ENCODE assay signal across 9 mouse cellular contexts in genomic region chr19:50185769-50186715, GRCm38 (mm10).
DNase-seq lines count a peak whose midpoint lies in the region; ATAC-seq lines count a peak whose summit lies in the region.
"Had no signal": no experiment of that assay in that cellular context is flagged by ENCODE, and none has a peak within 500 bp of the region (broad histone marks: within the 10 kb centered on the region; RNA-seq: fewer than 3 reads in every experiment).

No protein-coding gene starts in this region.

- H3K4me2 ChIP-seq in forebrain, embryonic 14.5 days (ENCODE audit: low read length) = no peak overlapping the region
- H3K4me2 ChIP-seq in forebrain, embryonic 16.5 days (ENCODE audit: low read length) = no peak overlapping the region
- H3K4me2 ChIP-seq in neural tube, embryonic 15.5 days = no peak overlapping the region
- H3K4me2 ChIP-seq: limb, embryonic 13.5 days had no signal

- peak; percentile 34; the same call in 1 of the 2 replicates for ATAC-seq in forebrain, embryonic 14.5 days
- ATAC-seq in forebrain, embryonic 16.5 days = no peak
- ATAC-seq in neural tube, embryonic 15.5 days (ENCODE audit: low FRiP score) = no peak; the same call in 1 of the 2 replicates

- no peak overlapping the region for H3K27ac ChIP-seq in forebrain, embryonic 14.5 days (ENCODE audit: low read depth, low read length)
- no peak overlapping the region for H3K27ac ChIP-seq in forebrain, embryonic 16.5 days (ENCODE audit: low read length)
- H3K27ac ChIP-seq in neural tube, embryonic 15.5 days (replicated peaks) = no peak overlapping the region
- H3K27ac ChIP-seq: limb, embryonic 13.5 days had no signal

- H3K27me3 ChIP-seq in forebrain, embryonic 14.5 days (replicated peaks; ENCODE audit: control insufficient read depth, insufficient read depth, low read length) = no peaks in the 10 kb centered on the region
- H3K27me3 ChIP-seq in forebrain, embryonic 16.5 days (replicated peaks; ENCODE audit: control insufficient read depth, insufficient read depth, low read length) = no peaks in the 10 kb centered on the region
- H3K27me3 ChIP-seq in neural tube, embryonic 15.5 days (replicated peaks) = 0 out of 2 replicates have a peak, but pooled peaks cover 2% of the 10 kb centered on the region

- WGBS in forebrain, embryonic 14.5 days = 68% methylated on average over 10 of the region's 10 CpGs
- WGBS in forebrain, embryonic 16.5 days = 54% methylated on average over 10 of the region's 10 CpGs
- 25% methylated on average over 10 of the region's 10 CpGs for WGBS in neural tube, embryonic 15.5 days

- no peaks in the 10 kb centered on the region for H3K9me3 ChIP-seq in forebrain, embryonic 14.5 days (replicated peaks; ENCODE audit: control insufficient read depth, low read length)
- no peaks in the 10 kb centered on the region for H3K9me3 ChIP-seq in forebrain, embryonic 16.5 days (ENCODE audit: control insufficient read depth, low read length)
- H3K9me3 ChIP-seq in neural tube, embryonic 15.5 days (replicated peaks) = no peaks in the 10 kb centered on the region
- H3K9me3 ChIP-seq: limb, embryonic 13.5 days had no signal

- H3K4me1 ChIP-seq in forebrain, embryonic 14.5 days (ENCODE audit: control insufficient read depth, insufficient read depth, low read length) = no peaks in the 10 kb centered on the region
- H3K4me1 ChIP-seq in forebrain, embryonic 16.5 days (replicated peaks; ENCODE audit: control insufficient read depth, insufficient read depth, low read length) = 0 out of 2 replicates have a peak, but pooled peaks cover 2% of the 10 kb centered on the region
- peaks cover 7% of the 10 kb centered on the region; the same call in 1 of the 2 replicates for H3K4me1 ChIP-seq in neural tube, embryonic 15.5 days
- H3K4me1 ChIP-seq: limb, embryonic 13.5 days had no signal

- H3K4me3 ChIP-seq in forebrain, embryonic 14.5 days (ENCODE audit: low read depth, low read length) = no peak overlapping the region
- no peak overlapping the region for H3K4me3 ChIP-seq in forebrain, embryonic 16.5 days (replicated peaks; ENCODE audit: low read length)
- no peak overlapping the region for H3K4me3 ChIP-seq in neural tube, embryonic 15.5 days (replicated peaks)
- H3K4me3 ChIP-seq: limb, embryonic 13.5 days had no signal

- no peak overlapping the region for H3K9ac ChIP-seq in forebrain, embryonic 14.5 days (ENCODE audit: low read length)
- no peak overlapping the region for H3K9ac ChIP-seq in forebrain, embryonic 16.5 days (replicated peaks; ENCODE audit: low read depth, low read length)
- no peak overlapping the region for H3K9ac ChIP-seq in neural tube, embryonic 15.5 days (replicated peaks)
- H3K9ac ChIP-seq: limb, embryonic 13.5 days had no signal

- DNase-seq in forebrain, embryonic 14.5 days (ENCODE audit: low spot score) = peak; percentile 15
- DNase-seq in neural tube, embryonic 10.5 days (ENCODE audit: extremely low spot score, low spot score) = peak; percentile 16
- DNase-seq in mesoderm, embryonic 11.5 days (ENCODE audit: low read depth, low spot score) = peak; percentile 46
- no peak for DNase-seq in gastrocnemius, adult 8-10 months (ENCODE audit: low spot score in 2 of 2)
- no peak for DNase-seq in ovary, postnatal 10 days (ENCODE audit: low spot score)
- DNase-seq: thymus, postnatal 36 days had no signal

- no peaks in the 10 kb centered on the region for H3K36me3 ChIP-seq in forebrain, embryonic 14.5 days (ENCODE audit: control insufficient read depth, insufficient read depth, low read length)
- H3K36me3 ChIP-seq in forebrain, embryonic 16.5 days (ENCODE audit: control insufficient read depth, insufficient read depth) = no peaks in the 10 kb centered on the region
- H3K36me3 ChIP-seq in neural tube, embryonic 15.5 days = no peaks in the 10 kb centered on the region
- H3K36me3 ChIP-seq: limb, embryonic 13.5 days had no signal

Comparison
In these comparisons a context has a peak if more than half of its experiments do, and no peak if none do; other contexts are left out.
1. DNase-seq: peak in forebrain, embryonic 14.5 days (single experiment), neural tube, embryonic 10.5 days (single experiment) and mesoderm, embryonic 11.5 days (single experiment); none in gastrocnemius, adult 8-10 months (0 of 2) and ovary, postnatal 10 days (single experiment).